In genomic region chr11:103406551-103406950, GRCm38 (mm10) we compare ENCODE assay signal across 12 mouse cellular contexts. TPM values are rescaled to one million over a fixed set of nuclear protein-coding genes. Genes with fewer than 3 reads are reported as not detected.
DNase-seq lines count a peak whose midpoint lies in the region; ATAC-seq and TF ChIP-seq lines count a peak whose summit lies in the region.
"Had no signal": no experiment of that assay in that cellular context is flagged by ENCODE, and none has a peak within 500 bp of the region (broad histone marks: within the 10 kb centered on the region; RNA-seq: fewer than 3 reads in every experiment).

No protein-coding gene starts in this region.

- no peaks in the 10 kb centered on the region for H3K27me3 ChIP-seq in stomach, embryonic 16.5 days (ENCODE audit: control insufficient read depth, insufficient read depth, low read length)
- H3K27me3 ChIP-seq: heart, embryonic 13.5 days; liver, embryonic 12.5 days; midbrain, embryonic 13.5 days had no signal

- no peaks in the 10 kb centered on the region for H3K9me3 ChIP-seq in stomach, embryonic 16.5 days (replicated peaks; ENCODE audit: control insufficient read depth, low read length)
- H3K9me3 ChIP-seq: heart, embryonic 13.5 days; liver, embryonic 12.5 days; midbrain, embryonic 13.5 days had no signal

- peaks cover 5% of the 10 kb centered on the region; the same call in 1 of the 2 replicates for H3K4me1 ChIP-seq in stomach, embryonic 16.5 days (ENCODE audit: control insufficient read depth, insufficient read depth, low read length)

- no peak for TF ChIP-seq CTCF in left cerebral cortex, adult 2 months (IDR thresholded peaks at IDR 0.05)

- 0 out of 2 replicates have a peak, but pooled peaks have one; percentile 51 for ATAC-seq in stomach, embryonic 16.5 days (ENCODE audit: insufficient read depth, low FRiP score)
- ATAC-seq: liver, embryonic 12.5 days; midbrain, embryonic 13.5 days had no signal

- H3K4me3 ChIP-seq in left cerebral cortex, adult 2 months: no peak overlapping the region
- no peak overlapping the region for H3K4me3 ChIP-seq in stomach, embryonic 16.5 days (replicated peaks; ENCODE audit: low read length)
- H3K4me3 ChIP-seq: heart, embryonic 13.5 days; layer of hippocampus, adult 2 months; liver, embryonic 12.5 days; midbrain, embryonic 13.5 days had no signal

- intact Hi-C loops in left cerebral cortex, adult 2 months (cut with DNase I): no loop called here

- 0 out of 2 replicates have a peak overlapping the region, but pooled peaks have one; percentile 32 for H3K27ac ChIP-seq in left cerebral cortex, adult 2 months
- H3K27ac ChIP-seq in stomach, embryonic 16.5 days (ENCODE audit: low read length): no peak overlapping the region
- H3K27ac ChIP-seq: heart, embryonic 13.5 days; layer of hippocampus, adult 2 months; liver, embryonic 12.5 days; midbrain, embryonic 13.5 days had no signal

- H3K9ac ChIP-seq in stomach, embryonic 16.5 days (ENCODE audit: low read length): no peak overlapping the region
- H3K9ac ChIP-seq: heart, embryonic 13.5 days; liver, embryonic 12.5 days; midbrain, embryonic 13.5 days had no signal

- H3K4me2 ChIP-seq in stomach, embryonic 16.5 days (ENCODE audit: low read depth, low read length): no peak overlapping the region
- H3K4me2 ChIP-seq: heart, embryonic 13.5 days; liver, embryonic 12.5 days; midbrain, embryonic 13.5 days had no signal

- DNase-seq in left cerebral cortex, adult 2 months (ENCODE audit: extremely low spot score in 1 of 2, low spot score in 2 of 2): no peak
- DNase-seq in left cerebral cortex, adult 8-10 months (ENCODE audit: low spot score in 2 of 2): no peak
- DNase-seq in adipocyte (ENCODE audit: low spot score): peak; percentile 97
- peak; percentile 81 for DNase-seq in kidney, postnatal 10 days
- DNase-seq in frontal cortex, postnatal 25 days (ENCODE audit: low spot score in 2 of 2): no peak
- no peak for DNase-seq in left cerebral cortex, adult 9 months (ENCODE audit: low spot score in 2 of 2)
- DNase-seq: cerebellum, adult 9-11 months had no signal

- 59% methylated on average over 7 of the region's 7 CpGs for WGBS in stomach, embryonic 16.5 days

- H3K36me3 ChIP-seq in stomach, embryonic 16.5 days (ENCODE audit: control insufficient read depth, insufficient read depth, low read length): no peaks in the 10 kb centered on the region; the same call in 1 of the 2 replicates

RNA-seq across cellular contexts. Expression of gene Plekhm1, which starts 5.9 kb away (rescaled TPM):
- total RNA-seq in left cerebral cortex, adult 2 months (2021): 10 to 100 TPM; 17.0 to 19.8 TPM
- 10 to 100 TPM; 17.4 to 18.2 (median 18.0) TPM for total RNA-seq in left cerebral cortex, adult 8-10 months (2022)
- 7.5 and 8.5 TPM in 2 replicates for polyA plus RNA-seq in stomach, embryonic 16.5 days (2015; fragmentation: Nextera tagmentation; extraction: Ambion mirVana)

RNA-seq across cellular contexts. Expression of gene Arhgap27, which starts 43.1 kb away (rescaled TPM):
- 10 to 100 TPM; 10.8 to 14.0 TPM for total RNA-seq in left cerebral cortex, adult 2 months (2021)
- total RNA-seq in left cerebral cortex, adult 8-10 months (2022): 10 to 100 TPM; 17.6 to 21.1 (median 19.1) TPM
- polyA plus RNA-seq in stomach, embryonic 16.5 days (2015; fragmentation: Nextera tagmentation; extraction: Ambion mirVana): 19.1 and 22.0 TPM in 2 replicates

Comparison
In these comparisons a context has a peak if more than half of its experiments do, and no peak if none do; other contexts are left out.
1. DNase-seq: peak in adipocyte (single experiment) and kidney, postnatal 10 days (single experiment); none in left cerebral cortex, adult 2 months (0 of 2), left cerebral cortex, adult 8-10 months (0 of 2), frontal cortex, postnatal 25 days (0 of 2) and left cerebral cortex, adult 9 months (0 of 2).